Mouse (Mus musculus) adrenal gland, postnatal 14 days (tissue): ENCODE measurements around the gene Spata31d1a. TPM values are rescaled to one million over a fixed set of nuclear protein-coding genes. Genes with fewer than 3 reads are reported as not detected.
A peak's percentile ranks its signal among the peaks of the same experiment; 100 is the strongest.
"Not testable (repeated sequence)": the region's sequence is repeated elsewhere in the genome, so short reads cannot be mapped to it uniquely, and the experiment has no call there.

Source experiments
- DNase-seq: peaks from one replicate; pipeline ENCODE4 v3.0.0; 2021; ENCODE audit warnings: mixed read lengths
- total RNA-seq: library from RNA; stranded (reverse); gene quantifications from 2 replicates; pipeline ENCODE4 v1.2.3, GENCODE M21; 2021

Gene Spata31d1a
- total RNA-seq, 1 experiment from 2014 or later = not detected

GRCm38 (mm10) chr13:59700137-59700536 is 10.0 kb downstream of the Spata31d1a start:
- DNase-seq = not testable (repeated sequence)

GRCm38 (mm10) chr13:59699131-59699530 is 11.0 kb downstream of the Spata31d1a start:
- no peak for DNase-seq

GRCm38 (mm10) chr13:59695781-59696180 is 14.3 kb downstream of the Spata31d1a start:
- DNase-seq = no peak

- no peak for DNase-seq
Observed at GRCm38 (mm10) chr13:59694008-59694407, 16.1 kb downstream of the Spata31d1a start, which contains the start of gene 4921517D22Rik. 4921517D22Rik (minus strand) TSS chr13:59694108.

- no peak for DNase-seq
Observed at GRCm38 (mm10) chr13:59691478-59691877, 18.7 kb downstream of the Spata31d1a start.

- DNase-seq = no peak
Observed at GRCm38 (mm10) chr13:59690576-59690975, 19.6 kb downstream of the Spata31d1a start.

- no peak for DNase-seq
Observed at GRCm38 (mm10) chr13:59689843-59690242, 20.3 kb downstream of the Spata31d1a start.

- DNase-seq = no peak
Observed at GRCm38 (mm10) chr13:59689313-59689712, 20.8 kb downstream of the Spata31d1a start.

- peak; percentile 27 for DNase-seq
Observed at GRCm38 (mm10) chr13:59688338-59688770, 21.8 kb downstream of the Spata31d1a start.

- DNase-seq = no peak
Observed at GRCm38 (mm10) chr13:59685236-59685635, 24.9 kb downstream of the Spata31d1a start.

- DNase-seq = no peak
Observed at GRCm38 (mm10) chr13:59682629-59683028, 27.5 kb downstream of the Spata31d1a start.

GRCm38 (mm10) chr13:59679908-59680307 is 30.2 kb downstream of the Spata31d1a start:
- DNase-seq = no peak

GRCm38 (mm10) chr13:59679306-59679705 is 30.8 kb downstream of the Spata31d1a start:
- no peak for DNase-seq

GRCm38 (mm10) chr13:59676316-59677229 is 33.6 kb downstream of the Spata31d1a start:
- no peak for DNase-seq

GRCm38 (mm10) chr13:59675151-59676011 is 34.7 kb downstream of the Spata31d1a start, which contains the start of gene Golm1:
Golm1 (minus strand) TSS chr13:59675811.
- peak; percentile 80 for DNase-seq

GRCm38 (mm10) chr13:59674761-59675150 is 35.4 kb downstream of the Spata31d1a start:
- no peak for DNase-seq

GRCm38 (mm10) chr13:59674215-59674614 is 35.9 kb downstream of the Spata31d1a start:
- no peak for DNase-seq

- DNase-seq = no peak
Observed at GRCm38 (mm10) chr13:59673597-59673996, 36.5 kb downstream of the Spata31d1a start.

GRCm38 (mm10) chr13:59672248-59672647 is 37.9 kb downstream of the Spata31d1a start:
- DNase-seq = no peak

- no peak for DNase-seq
Observed at GRCm38 (mm10) chr13:59671521-59671920, 38.6 kb downstream of the Spata31d1a start.

- DNase-seq = no peak
Observed at GRCm38 (mm10) chr13:59669946-59670345, 40.2 kb downstream of the Spata31d1a start.

GRCm38 (mm10) chr13:59668501-59669093 is 41.5 kb downstream of the Spata31d1a start:
- DNase-seq = peak; percentile 16
